Mouse (Mus musculus): ENCODE results near the gene Cdadc1. TPM values are rescaled to one million over a fixed set of nuclear protein-coding genes. Genes with fewer than 3 reads are reported as not detected.

Cdadc1 gene
- polyA plus RNA-seq, 1 experiment = 8.7 TPM

DNA sequence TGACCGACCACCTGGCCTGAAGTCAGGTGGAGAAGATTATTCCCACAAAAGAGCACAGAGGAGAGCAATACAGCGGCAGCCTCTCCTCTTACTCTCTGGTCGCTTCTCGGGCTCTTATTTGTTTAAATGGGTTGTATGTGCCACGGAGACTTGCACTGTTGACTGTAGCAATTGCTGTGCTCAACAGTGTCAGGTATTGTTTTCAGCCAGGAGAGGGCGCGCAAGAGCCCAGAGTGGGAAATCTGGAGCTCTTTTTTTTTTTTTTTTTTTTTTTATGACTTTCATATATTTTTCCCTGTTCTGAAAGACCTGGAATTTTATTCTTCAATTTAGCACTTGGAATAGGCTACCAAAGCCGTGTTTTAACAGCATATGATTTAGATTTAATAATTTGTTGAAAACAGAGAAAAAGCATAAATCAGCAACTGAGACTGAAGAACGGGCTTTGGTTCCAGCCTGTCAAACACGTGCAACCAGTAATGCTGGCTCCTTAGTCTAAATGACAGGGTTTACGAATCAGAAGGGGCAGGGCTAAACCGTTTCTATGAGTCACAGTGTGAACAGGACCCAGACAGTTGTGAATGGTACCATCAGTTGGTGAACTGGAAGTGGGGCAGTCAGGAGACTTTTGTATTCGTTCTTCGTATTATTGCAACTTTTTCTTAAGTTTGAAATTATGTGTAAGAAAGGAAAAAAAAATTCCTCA lies 15.3 kb upstream of the Cdadc1 start:
- no peaks in the 10 kb centered on the region for H3K36me3 ChIP-seq (ENCODE audit: control insufficient read depth, insufficient read depth, low read length)
- H3K4me3 ChIP-seq (ENCODE audit: control insufficient read depth, low read depth, low read length) = peak overlapping the region; percentile 5; the same call in 1 of the 2 replicates
- TF ChIP-seq POLR2A (IDR thresholded peaks at IDR 0.05; ENCODE audit: control insufficient read depth, low read depth, low read length) = no peak
- peak; percentile 48; the same call in 1 of the 2 replicates for TF ChIP-seq CTCF (IDR thresholded peaks at IDR 0.05; ENCODE audit: control insufficient read depth, insufficient read depth, insufficient replicate concordance, low read depth, low read length)
- H3K27me3 ChIP-seq (ENCODE audit: control insufficient read depth, insufficient read depth, low read length) = no peaks in the 10 kb centered on the region
- no peak overlapping the region for H3K27ac ChIP-seq (ENCODE audit: control insufficient read depth, insufficient read depth, low read depth, low read length)
- peaks cover 2% of the 10 kb centered on the region; the same call in 1 of the 2 replicates for H3K4me1 ChIP-seq (ENCODE audit: control insufficient read depth, insufficient read depth, low read length)

DNA sequence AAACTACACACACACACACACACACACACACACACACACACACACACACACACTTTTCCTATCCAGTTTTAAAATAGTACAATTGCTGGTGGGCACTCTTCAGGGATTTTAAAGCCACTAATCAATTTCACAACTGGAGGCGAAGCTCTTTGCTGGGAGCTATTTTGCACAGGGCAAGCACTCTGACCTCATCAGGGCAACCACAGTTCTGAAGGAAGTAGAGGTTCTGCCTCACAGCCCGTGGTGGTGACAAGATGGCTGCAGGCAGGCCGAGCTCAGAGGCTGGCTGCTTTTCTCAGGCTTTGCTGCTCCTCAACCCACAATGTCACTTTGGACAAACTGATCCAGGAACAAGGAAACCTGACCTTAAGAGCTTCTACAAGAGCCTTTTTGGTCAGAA lies 9.3 kb upstream of the Cdadc1 start:
- no peaks in the 10 kb centered on the region for H3K4me1 ChIP-seq (ENCODE audit: control insufficient read depth, insufficient read depth, low read length)
- TF ChIP-seq CTCF (IDR thresholded peaks at IDR 0.05; ENCODE audit: control insufficient read depth, insufficient read depth, insufficient replicate concordance, low read depth, low read length) (no peak), POLR2A (IDR thresholded peaks at IDR 0.05; ENCODE audit: control insufficient read depth, low read depth, low read length) (no peak)
- H3K4me3 ChIP-seq (ENCODE audit: control insufficient read depth, low read depth, low read length) = no peak overlapping the region
- H3K27ac ChIP-seq (ENCODE audit: control insufficient read depth, insufficient read depth, low read depth, low read length) = no peak overlapping the region
- H3K27me3 ChIP-seq (ENCODE audit: control insufficient read depth, insufficient read depth, low read length) = no peaks in the 10 kb centered on the region
- H3K36me3 ChIP-seq (ENCODE audit: control insufficient read depth, insufficient read depth, low read length) = no peaks in the 10 kb centered on the region

DNA sequence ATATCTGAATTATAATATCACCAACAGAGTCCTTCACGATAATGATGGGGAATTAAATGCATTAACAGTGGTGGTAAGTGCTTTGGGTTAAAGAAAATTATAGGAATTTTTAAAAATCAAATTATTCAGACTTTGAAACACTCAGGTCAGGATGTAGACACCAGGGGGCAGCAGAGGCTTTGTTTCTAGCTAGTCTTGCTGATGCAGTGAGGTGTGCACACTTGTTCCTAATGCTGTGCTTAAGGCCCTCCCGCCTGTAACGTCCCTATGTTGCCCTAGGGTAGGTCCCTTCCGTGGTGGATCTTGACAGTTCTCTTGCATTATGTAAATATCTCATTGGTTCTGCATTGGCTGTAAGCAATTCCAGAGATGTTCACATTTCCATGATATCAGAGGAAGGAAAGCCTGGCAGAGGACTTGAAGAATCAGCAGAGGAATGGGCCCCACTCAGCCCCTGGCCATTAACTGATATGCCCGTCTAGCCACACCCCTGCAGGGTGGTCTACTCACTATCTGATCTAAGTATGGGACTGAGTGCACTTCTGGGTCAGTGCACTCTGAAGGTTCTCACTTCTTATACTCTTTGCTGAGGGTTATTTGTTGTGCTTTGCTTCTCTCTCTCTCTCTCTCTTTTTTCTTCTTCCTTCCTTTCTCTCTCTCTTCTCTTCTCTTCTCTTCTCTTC lies 8.1 kb upstream of the Cdadc1 start:
- no peaks in the 10 kb centered on the region for H3K36me3 ChIP-seq (ENCODE audit: control insufficient read depth, insufficient read depth, low read length)
- no peaks in the 10 kb centered on the region for H3K27me3 ChIP-seq (ENCODE audit: control insufficient read depth, insufficient read depth, low read length)
- no peaks in the 10 kb centered on the region for H3K4me1 ChIP-seq (ENCODE audit: control insufficient read depth, insufficient read depth, low read length)
- H3K4me3 ChIP-seq (ENCODE audit: control insufficient read depth, low read depth, low read length) = no peak overlapping the region
- no peak overlapping the region for H3K27ac ChIP-seq (ENCODE audit: control insufficient read depth, insufficient read depth, low read depth, low read length)
- no peak for TF ChIP-seq POLR2A (IDR thresholded peaks at IDR 0.05; ENCODE audit: control insufficient read depth, low read depth, low read length)
- peak; percentile 19; the same call in 1 of the 2 replicates for TF ChIP-seq CTCF (IDR thresholded peaks at IDR 0.05; ENCODE audit: control insufficient read depth, insufficient read depth, insufficient replicate concordance, low read depth, low read length)

DNA sequence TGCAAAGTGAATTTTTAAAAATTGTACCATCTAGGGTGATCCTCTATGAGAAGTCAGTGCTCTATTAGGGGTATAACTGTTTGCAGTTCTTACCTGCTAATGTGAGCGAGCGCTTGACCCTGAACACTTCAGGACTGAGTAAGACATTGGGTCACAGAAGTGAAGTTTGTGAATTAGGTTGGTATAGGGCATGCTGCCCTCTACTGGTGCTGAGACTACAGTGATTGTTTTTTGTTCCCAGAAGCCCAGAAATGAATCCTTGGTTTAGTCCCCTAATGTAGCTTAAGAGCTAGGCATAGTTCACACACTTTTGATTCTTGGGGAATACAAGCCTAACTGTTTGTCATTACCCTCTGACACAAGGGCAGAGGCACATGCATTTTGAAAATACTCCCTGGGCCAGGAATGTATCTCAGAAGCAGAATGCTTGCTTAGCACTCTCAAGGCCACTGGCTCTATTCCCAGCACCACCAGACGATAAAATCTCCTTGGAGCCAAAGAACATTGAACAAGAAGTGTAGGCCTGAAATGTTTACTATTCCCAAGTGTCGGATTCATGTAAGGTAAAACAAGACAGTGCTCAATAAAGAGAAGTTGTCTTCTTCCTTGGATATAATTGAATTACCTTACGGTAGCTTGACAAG lies 6.4 kb upstream of the Cdadc1 start:
- H3K27me3 ChIP-seq (ENCODE audit: control insufficient read depth, insufficient read depth, low read length) = no peaks in the 10 kb centered on the region
- H3K36me3 ChIP-seq (ENCODE audit: control insufficient read depth, insufficient read depth, low read length) = no peaks in the 10 kb centered on the region
- TF ChIP-seq POLR2A (IDR thresholded peaks at IDR 0.05; ENCODE audit: control insufficient read depth, low read depth, low read length) (no peak), CTCF (IDR thresholded peaks at IDR 0.05; ENCODE audit: control insufficient read depth, insufficient read depth, insufficient replicate concordance, low read depth, low read length) (no peak)
- no peaks in the 10 kb centered on the region for H3K4me1 ChIP-seq (ENCODE audit: control insufficient read depth, insufficient read depth, low read length)
- no peak overlapping the region for H3K27ac ChIP-seq (ENCODE audit: control insufficient read depth, insufficient read depth, low read depth, low read length)
- no peak overlapping the region for H3K4me3 ChIP-seq (ENCODE audit: control insufficient read depth, low read depth, low read length)

DNA sequence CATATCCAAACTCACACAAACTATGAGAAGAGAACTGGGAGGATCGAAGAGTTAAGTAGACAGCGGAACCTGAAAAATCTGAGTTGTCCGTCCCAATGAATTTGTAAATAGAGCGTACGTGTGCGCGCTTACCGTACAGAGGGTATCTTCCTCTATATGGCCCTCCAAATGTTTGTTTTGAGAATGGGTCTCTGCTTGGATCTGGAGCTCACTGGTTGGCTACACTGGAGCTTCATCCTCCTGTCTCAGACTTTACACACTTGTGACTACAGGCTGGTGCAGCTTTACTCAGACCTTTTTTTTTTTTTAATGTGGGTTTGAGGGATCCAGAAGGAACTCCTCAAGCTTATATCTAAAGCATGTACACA lies 485 bp upstream of the Cdadc1 start:
- Histone ChIP-seq H3K27ac (ENCODE audit: control insufficient read depth, insufficient read depth, low read depth, low read length) (peak overlapping the region; percentile 78), H3K27me3 (ENCODE audit: control insufficient read depth, insufficient read depth, low read length) (no peaks in the 10 kb centered on the region), H3K4me1 (ENCODE audit: control insufficient read depth, insufficient read depth, low read length) (peaks cover 4% of the 10 kb centered on the region; the same call in 1 of the 2 replicates), H3K36me3 (ENCODE audit: control insufficient read depth, insufficient read depth, low read length) (no peaks in the 10 kb centered on the region), H3K4me3 (ENCODE audit: control insufficient read depth, low read depth, low read length) (peak overlapping the region; percentile 89)
- no peak for TF ChIP-seq CTCF (IDR thresholded peaks at IDR 0.05; ENCODE audit: control insufficient read depth, insufficient read depth, insufficient replicate concordance, low read depth, low read length)
- TF ChIP-seq POLR2A (IDR thresholded peaks at IDR 0.05; ENCODE audit: control insufficient read depth, low read depth, low read length) = no peak

DNA sequence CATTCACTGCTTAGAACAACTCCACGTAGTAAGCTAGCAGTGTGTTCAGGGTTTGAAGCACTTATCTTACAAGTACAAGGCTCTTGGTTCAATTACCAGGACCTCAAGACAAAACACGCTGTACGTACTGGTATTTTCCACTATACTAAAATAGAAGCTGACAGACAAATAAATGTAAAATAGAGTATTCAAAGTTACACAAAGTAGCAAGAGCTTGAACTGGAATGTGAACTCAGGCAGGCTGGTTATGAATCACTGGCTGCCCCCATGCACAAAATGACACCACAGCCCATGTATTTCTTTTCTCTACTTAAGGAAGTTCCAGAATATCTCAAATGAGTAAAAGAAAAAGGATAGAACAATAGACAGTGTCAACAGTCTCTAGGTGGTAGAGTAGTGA lies 2.8 kb downstream of the Cdadc1 start:
- H3K4me3 ChIP-seq (ENCODE audit: control insufficient read depth, low read depth, low read length) = no peak overlapping the region
- no peak for TF ChIP-seq CTCF (IDR thresholded peaks at IDR 0.05; ENCODE audit: control insufficient read depth, insufficient read depth, insufficient replicate concordance, low read depth, low read length)
- no peak for TF ChIP-seq POLR2A (IDR thresholded peaks at IDR 0.05; ENCODE audit: control insufficient read depth, low read depth, low read length)
- no peak overlapping the region for H3K27ac ChIP-seq (ENCODE audit: control insufficient read depth, insufficient read depth, low read depth, low read length)
- peaks cover 4% of the 10 kb centered on the region; the same call in 1 of the 2 replicates for H3K4me1 ChIP-seq (ENCODE audit: control insufficient read depth, insufficient read depth, low read length)
- H3K27me3 ChIP-seq (ENCODE audit: control insufficient read depth, insufficient read depth, low read length) = no peaks in the 10 kb centered on the region
- no peaks in the 10 kb centered on the region for H3K36me3 ChIP-seq (ENCODE audit: control insufficient read depth, insufficient read depth, low read length)

GRCm38 (mm10) chr14:59592593-59592992 lies 5.2 kb downstream of the Cdadc1 start:
- Histone ChIP-seq H3K4me1 (ENCODE audit: control insufficient read depth, insufficient read depth, low read length) (peaks cover 4% of the 10 kb centered on the region; the same call in 1 of the 2 replicates), H3K36me3 (ENCODE audit: control insufficient read depth, insufficient read depth, low read length) (peaks cover 4% of the 10 kb centered on the region), H3K4me3 (ENCODE audit: control insufficient read depth, low read depth, low read length) (no peak overlapping the region), H3K27me3 (ENCODE audit: control insufficient read depth, insufficient read depth, low read length) (no peaks in the 10 kb centered on the region), H3K27ac (ENCODE audit: control insufficient read depth, insufficient read depth, low read depth, low read length) (no peak overlapping the region)
- TF ChIP-seq POLR2A (IDR thresholded peaks at IDR 0.05; ENCODE audit: control insufficient read depth, low read depth, low read length) (no peak), CTCF (IDR thresholded peaks at IDR 0.05; ENCODE audit: control insufficient read depth, insufficient read depth, insufficient replicate concordance, low read depth, low read length) (no peak)
